35 mouse cellular contexts compared by ENCODE assay signal in the genomic region with DNA sequence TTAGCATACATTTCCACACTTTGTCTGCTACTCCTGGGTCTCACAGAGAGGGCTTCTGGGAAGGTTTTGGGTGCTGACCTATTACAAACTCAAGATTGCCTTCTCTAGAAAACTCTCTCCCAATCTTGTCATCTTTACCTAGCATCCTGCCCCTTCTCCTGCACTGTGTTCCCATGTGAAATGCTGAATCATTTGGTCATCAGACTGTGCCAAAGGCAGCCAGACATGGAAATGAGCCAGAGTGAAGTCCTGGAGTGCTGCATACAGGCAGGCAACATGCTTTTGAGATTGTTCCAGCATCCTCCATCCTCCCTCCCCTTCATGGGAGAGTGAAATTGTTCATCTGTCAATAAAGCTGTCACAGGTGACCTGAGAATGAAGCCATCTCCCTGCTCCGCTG. TPM values are rescaled to one million over a fixed set of nuclear protein-coding genes. Genes with fewer than 3 reads are reported as not detected.
DNase-seq lines count a peak whose midpoint lies in the region; ATAC-seq and TF ChIP-seq lines count a peak whose summit lies in the region.
"Had no signal": no experiment of that assay in that cellular context is flagged by ENCODE, and none has a peak within 500 bp of the region (broad histone marks: within the 10 kb centered on the region; RNA-seq: fewer than 3 reads in every experiment).

No protein-coding gene starts in this region.

- no peak overlapping the region for H3K4me2 ChIP-seq in kidney, embryonic 14.5 days (replicated peaks; ENCODE audit: low read depth, low read length)
- H3K4me2 ChIP-seq: forebrain, embryonic 15.5 days; hindbrain, embryonic 13.5 days; limb, embryonic 13.5 days; liver, embryonic 13.5 days; midbrain, embryonic 11.5 days had no signal

- ATAC-seq in kidney, embryonic 14.5 days (ENCODE audit: low FRiP score, low TSS enrichment) = no peak
- ATAC-seq: activated CD4-positive, CD25-positive, alpha-beta regulatory T cell, adult 4 months; CD4-positive, CD25-positive, alpha-beta regulatory T cell, adult 4 months; forebrain, embryonic 15.5 days; intestine, postnatal 0 days; midbrain, embryonic 16.5 days had no signal

- peak; percentile 28 to 41 for DNase-seq in cerebellum, postnatal 14 days
- DNase-seq in cerebellum, adult 9-11 months = no peak
- peak; percentile 31 for DNase-seq in kidney, adult 2 months
- DNase-seq in 3134 (ENCODE audit: extremely low read depth, insufficient read length, low spot score) = peak; percentile 5
- peak; percentile 15 for DNase-seq in adipocyte (ENCODE audit: low spot score)
- no peak for DNase-seq in gastrocnemius, postnatal 4 days (ENCODE audit: low spot score in 2 of 2)
- DNase-seq: adrenal gland, adult 8-10 months; gastrocnemius, adult 2 months; gastrocnemius, postnatal 36 days; heart, postnatal 36 days; kidney, postnatal 4 days; liver, embryonic 13.5 days; lung, adult 2 months; right cerebral cortex, postnatal 25 days; thymus, adult 18-20 months; thymus, postnatal 25 days had no signal

- no peaks in the 10 kb centered on the region for H3K27me3 ChIP-seq in kidney, adult 2 months (replicated peaks; ENCODE audit: control insufficient read depth, insufficient read depth, low read length)
- no peaks in the 10 kb centered on the region for H3K27me3 ChIP-seq in kidney, embryonic 14.5 days (ENCODE audit: control insufficient read depth, insufficient read depth, low read length)
- H3K27me3 ChIP-seq: forebrain, embryonic 15.5 days; hindbrain, embryonic 13.5 days; limb, embryonic 13.5 days; liver, embryonic 13.5 days had no signal

- no peaks in the 10 kb centered on the region for H3K36me3 ChIP-seq in kidney, adult 2 months (ENCODE audit: control insufficient read depth, insufficient read depth, low read length)
- H3K36me3 ChIP-seq in kidney, embryonic 14.5 days (ENCODE audit: control insufficient read depth, insufficient read depth, low read length) = no peaks in the 10 kb centered on the region
- H3K36me3 ChIP-seq: forebrain, embryonic 15.5 days; hindbrain, embryonic 13.5 days; limb, embryonic 13.5 days; liver, embryonic 13.5 days had no signal

- H3K9ac ChIP-seq in kidney, embryonic 14.5 days (ENCODE audit: low read depth, low read length) = no peak overlapping the region
- H3K9ac ChIP-seq: forebrain, embryonic 15.5 days; hindbrain, embryonic 13.5 days; limb, embryonic 13.5 days; liver, embryonic 13.5 days had no signal

- no peak for TF ChIP-seq CTCF in kidney, adult 2 months (conservative IDR thresholded peaks at IDR 0.05; ENCODE audit: insufficient read depth, insufficient read length, low read depth, low read length)

- TF ChIP-seq POLR2A in kidney, adult 2 months (IDR thresholded peaks at IDR 0.05; ENCODE audit: low read depth, low read length) = no peak

- WGBS in kidney, adult 2 months = 100% methylated on average over 1 of the region's 1 CpGs
- WGBS in kidney, embryonic 14.5 days = 92% methylated on average over 1 of the region's 1 CpGs

- no peak overlapping the region for H3K27ac ChIP-seq in kidney, adult 2 months (ENCODE audit: insufficient read depth, low read depth, low read length)
- no peak overlapping the region for H3K27ac ChIP-seq in kidney, embryonic 14.5 days (ENCODE audit: low read depth, low read length)
- H3K27ac ChIP-seq: forebrain, embryonic 15.5 days; gastrocnemius, adult 2 months; hindbrain, embryonic 13.5 days; kidney, postnatal 0 days; limb, embryonic 13.5 days; liver, embryonic 13.5 days had no signal

- H3K4me1 ChIP-seq in kidney, adult 2 months (ENCODE audit: control insufficient read depth, insufficient read depth, low read length) = no peaks in the 10 kb centered on the region
- H3K4me1 ChIP-seq in kidney, embryonic 14.5 days (ENCODE audit: control insufficient read depth, insufficient read depth, low read length) = no peaks in the 10 kb centered on the region
- H3K4me1 ChIP-seq: forebrain, embryonic 15.5 days; hindbrain, embryonic 13.5 days; limb, embryonic 13.5 days; liver, embryonic 13.5 days had no signal

- no peak overlapping the region for H3K4me3 ChIP-seq in kidney, adult 2 months (ENCODE audit: insufficient read depth, low read depth, low read length)
- H3K4me3 ChIP-seq in kidney, embryonic 14.5 days (ENCODE audit: low read length) = no peak overlapping the region
- H3K4me3 ChIP-seq: forebrain, embryonic 15.5 days; gastrocnemius, adult 2 months; hindbrain, embryonic 13.5 days; limb, embryonic 13.5 days; liver, embryonic 13.5 days had no signal

- H3K9me3 ChIP-seq in kidney, embryonic 14.5 days (ENCODE audit: control insufficient read depth, low read length) = no peaks in the 10 kb centered on the region
- H3K9me3 ChIP-seq: forebrain, embryonic 15.5 days; hindbrain, embryonic 13.5 days; limb, embryonic 13.5 days; liver, embryonic 13.5 days had no signal

RNA-seq across cellular contexts. Expression of a gene that starts 20.3 kb away (rescaled TPM):
- polyA plus RNA-seq in kidney, adult 2 months (2012; rRNA removed) = 0.22 and 0.39 TPM in 2 replicates
- polyA plus RNA-seq in kidney, embryonic 14.5 days (2014; fragmentation: Nextera tagmentation; extraction: Ambion mirVana) = not detected in 2 replicates
- 1 to 10 TPM in 1 of 2 experiments, under 1 TPM in 1; 0.15 to 1.2 TPM for total RNA-seq in gastrocnemius, postnatal 4 days (2021)
- total RNA-seq: gastrocnemius, adult 2 months; heart, postnatal 36 days; layer of hippocampus, adult 8-10 months; layer of hippocampus, postnatal 25 days; left cerebral cortex, adult 8-10 months; left cerebral cortex, postnatal 36 days; megakaryocyte, adult 5-6 weeks; neutrophil, adult 5-6 weeks had no signal
- polyA plus RNA-seq: activated CD4-positive, CD25-positive, alpha-beta regulatory T cell, adult 4 months; CD4-positive, CD25-positive, alpha-beta regulatory T cell, adult 4 months; embryonic facial prominence, embryonic 11.5 days; forebrain, embryonic 15.5 days; heart, embryonic 14.5 days; hindbrain, embryonic 13.5 days; limb, embryonic 13.5 days; midbrain, embryonic 11.5 days; midbrain, embryonic 16.5 days; neural tube, embryonic 11.5 days had no signal

RNA-seq across cellular contexts. Expression of a gene that starts 46.2 kb away (rescaled TPM):
- 590 and 687 TPM in 2 replicates for polyA plus RNA-seq in kidney, adult 2 months (2012; rRNA removed)
- polyA plus RNA-seq in kidney, embryonic 14.5 days (2014; fragmentation: Nextera tagmentation; extraction: Ambion mirVana) = 0.14 TPM in 1 of 2 replicates, not detected in the other
- 1 to 10 TPM; 1.7 to 1.9 TPM for total RNA-seq in gastrocnemius, postnatal 4 days (2021)
- total RNA-seq: left cerebral cortex, postnatal 36 days had no signal
- polyA plus RNA-seq: activated CD4-positive, CD25-positive, alpha-beta regulatory T cell, adult 4 months; CD4-positive, CD25-positive, alpha-beta regulatory T cell, adult 4 months; forebrain, embryonic 15.5 days; midbrain, embryonic 11.5 days had no signal

Comparison
In these comparisons a context has a peak if more than half of its experiments do, and no peak if none do; other contexts are left out.
1. DNase-seq: peak in cerebellum, postnatal 14 days (2 of 2), kidney, adult 2 months (single experiment), 3134 (single experiment) and adipocyte (single experiment); none in cerebellum, adult 9-11 months (single experiment) and gastrocnemius, postnatal 4 days (0 of 2).
2. RNA of a gene that starts 46.2 kb away (polyA plus RNA-seq): 590 to 687 TPM in kidney, adult 2 months; 0.14 TPM in kidney, embryonic 14.5 days; every median in the first group is over 100 times any median in the second.